In genomic region chr17:87958283-87958682, GRCm38 (mm10) we compare ENCODE assay signal across 12 mouse cellular contexts. TPM values are rescaled to one million over a fixed set of nuclear protein-coding genes. Genes with fewer than 3 reads are reported as not detected.
DNase-seq lines count a peak whose midpoint lies in the region; ATAC-seq and TF ChIP-seq lines count a peak whose summit lies in the region.
"Had no signal": no experiment of that assay in that cellular context is flagged by ENCODE, and none has a peak within 500 bp of the region (broad histone marks: within the 10 kb centered on the region; RNA-seq: fewer than 3 reads in every experiment).

No protein-coding gene starts in this region.

- TF ChIP-seq EP300 in liver, embryonic 14.5 days (IDR thresholded peaks at IDR 0.05; ENCODE audit: low read depth): no peak

- 67% methylated on average over 8 of the region's 8 CpGs for WGBS in kidney, embryonic 15.5 days
- 57% methylated on average over 8 of the region's 8 CpGs for WGBS in thymus, adult 2 months
- 49% methylated on average over 8 of the region's 8 CpGs for WGBS in liver, embryonic 14.5 days (ENCODE audit: insufficient replicate concordance)

- peak overlapping the region; percentile 61 for H3K27ac ChIP-seq in kidney, embryonic 15.5 days
- H3K27ac ChIP-seq in thymus, adult 2 months (ENCODE audit: control insufficient read depth, insufficient read depth, low read length): no peak overlapping the region
- no peak overlapping the region for H3K27ac ChIP-seq in liver, embryonic 14.5 days
- H3K27ac ChIP-seq: hindbrain, embryonic 13.5 days; neural tube, embryonic 12.5 days had no signal

- no peak overlapping the region for H3K9ac ChIP-seq in kidney, embryonic 15.5 days
- H3K9ac ChIP-seq in liver, embryonic 14.5 days (replicated peaks): no peak overlapping the region
- H3K9ac ChIP-seq: hindbrain, embryonic 13.5 days; neural tube, embryonic 12.5 days had no signal

- DNase-seq in kidney, postnatal 10 days: no peak
- DNase-seq in thymus, adult 2 months: no peak
- DNase-seq in thymus, adult 18-20 months: no peak
- DNase-seq in liver, embryonic 14.5 days (ENCODE audit: low read depth in 3 of 3, low spot score in 3 of 3): no peak
- peak; percentile 74 for DNase-seq in thymus, postnatal 4 days
- DNase-seq in spleen, postnatal 36 days (ENCODE audit: low spot score in 2 of 2): no peak
- no peak for DNase-seq in right cerebral cortex, adult 18-20 months
- DNase-seq: cerebellum, adult 9-11 months had no signal

- ATAC-seq in kidney, embryonic 15.5 days (replicated peaks; ENCODE audit: low FRiP score): no peak
- no peak for ATAC-seq in liver, embryonic 14.5 days (ENCODE audit: insufficient read depth)

- TF ChIP-seq POLR2A in thymus, adult 2 months (IDR thresholded peaks at IDR 0.05; ENCODE audit: control insufficient read depth, extremely low read depth, insufficient read depth, low read length, poor library complexity): no peak

- no peaks in the 10 kb centered on the region for H3K9me3 ChIP-seq in kidney, embryonic 15.5 days (replicated peaks)
- no peaks in the 10 kb centered on the region for H3K9me3 ChIP-seq in liver, embryonic 14.5 days (ENCODE audit: control insufficient read depth, low read length)
- H3K9me3 ChIP-seq: neural tube, embryonic 12.5 days had no signal

- H3K4me1 ChIP-seq in kidney, embryonic 15.5 days: 0 out of 2 replicates have a peak, but pooled peaks cover 6% of the 10 kb centered on the region
- H3K4me1 ChIP-seq in thymus, adult 2 months (replicated peaks; ENCODE audit: control insufficient read depth, insufficient read depth, low read length): no peaks in the 10 kb centered on the region
- H3K4me1 ChIP-seq in liver, embryonic 14.5 days (replicated peaks; ENCODE audit: control insufficient read depth in 2 of 2, insufficient read depth in 2 of 2, low read length in 1 of 2): no peaks in the 10 kb centered on the region
- H3K4me1 ChIP-seq: hindbrain, embryonic 13.5 days; neural tube, embryonic 12.5 days had no signal

- no peaks in the 10 kb centered on the region for H3K36me3 ChIP-seq in kidney, embryonic 15.5 days
- no peaks in the 10 kb centered on the region for H3K36me3 ChIP-seq in thymus, adult 2 months (ENCODE audit: control insufficient read depth, insufficient read depth, low read length)
- H3K36me3 ChIP-seq in liver, embryonic 14.5 days (replicated peaks; ENCODE audit: control insufficient read depth, insufficient read depth, low read depth): no peaks in the 10 kb centered on the region
- H3K36me3 ChIP-seq: hindbrain, embryonic 13.5 days; neural tube, embryonic 12.5 days had no signal

- no peak overlapping the region for H3K4me3 ChIP-seq in kidney, embryonic 15.5 days (replicated peaks)
- no peak overlapping the region for H3K4me3 ChIP-seq in thymus, adult 2 months (ENCODE audit: control insufficient read depth, insufficient read depth, low read length)
- H3K4me3 ChIP-seq in liver, embryonic 14.5 days (ENCODE audit: insufficient read depth in 1 of 2, low read depth in 2 of 2, low read length in 2 of 2): no peak overlapping the region
- H3K4me3 ChIP-seq: hindbrain, embryonic 13.5 days; neural tube, embryonic 12.5 days had no signal

- H3K27me3 ChIP-seq in kidney, embryonic 15.5 days: no peaks in the 10 kb centered on the region
- no peaks in the 10 kb centered on the region for H3K27me3 ChIP-seq in thymus, adult 2 months (ENCODE audit: control insufficient read depth, insufficient read depth, low read length)
- H3K27me3 ChIP-seq in liver, embryonic 14.5 days (ENCODE audit: control insufficient read depth, insufficient read depth, low read length): no peaks in the 10 kb centered on the region
- H3K27me3 ChIP-seq: hindbrain, embryonic 13.5 days; neural tube, embryonic 12.5 days had no signal

- no peak overlapping the region for H3K4me2 ChIP-seq in kidney, embryonic 15.5 days
- no peak overlapping the region for H3K4me2 ChIP-seq in liver, embryonic 14.5 days (ENCODE audit: low read depth)
- H3K4me2 ChIP-seq: hindbrain, embryonic 13.5 days; neural tube, embryonic 12.5 days had no signal

- TF ChIP-seq CTCF in thymus, adult 2 months (IDR thresholded peaks at IDR 0.05; ENCODE audit: borderline replicate concordance, control insufficient read depth, extremely low read depth, insufficient read depth, low read length, poor library complexity): peak; percentile 61; the same call in 1 of the 2 replicates
- TF ChIP-seq CTCF in liver, embryonic 14.5 days (IDR thresholded peaks at IDR 0.05; ENCODE audit: low read depth): peak; percentile 42

RNA-seq across cellular contexts. Expression of gene Msh6, which starts 16.6 kb away (rescaled TPM):
- 59.4 and 61.5 TPM in 2 replicates for polyA plus RNA-seq in kidney, embryonic 15.5 days (2015; fragmentation: Nextera tagmentation; extraction: Ambion mirVana)
- polyA plus RNA-seq in thymus, adult 2 months (2012; rRNA removed): 24.0 and 27.6 TPM in 2 replicates
- 6.6 and 11.1 TPM in 2 replicates for polyA plus RNA-seq in liver, embryonic 14.5 days (2012; rRNA removed)
- polyA plus RNA-seq in liver, embryonic 14.5 days (2014; fragmentation: Nextera tagmentation; extraction: Ambion mirVana): 23.9 and 28.5 TPM in 2 replicates

RNA-seq across cellular contexts. Expression of gene Rpl36-ps4, which starts 37.5 kb away (rescaled TPM):
- polyA plus RNA-seq in kidney, embryonic 15.5 days (2015; fragmentation: Nextera tagmentation; extraction: Ambion mirVana): not detected in 2 replicates
- not detected in 2 replicates for polyA plus RNA-seq in thymus, adult 2 months (2012; rRNA removed)
- polyA plus RNA-seq in liver, embryonic 14.5 days (2012; rRNA removed): not detected in 2 replicates
- polyA plus RNA-seq in liver, embryonic 14.5 days (2014; fragmentation: Nextera tagmentation; extraction: Ambion mirVana): not detected in 2 replicates
- polyA plus RNA-seq: hindbrain, embryonic 13.5 days; lung, embryonic 16.5 days; neural tube, embryonic 12.5 days had no signal
